Mouse (Mus musculus) CH12.LX (cell line): ENCODE data around the gene AI467606. TPM values are rescaled to one million over a fixed set of nuclear protein-coding genes. Genes with fewer than 3 reads are reported as not detected.
A peak's percentile ranks its signal among the peaks of the same experiment; 100 is the strongest.

ENCODE experiments used
- DNase-seq: peaks from one replicate; pipeline ENCODE4 v3.0.0-alpha.2; 2013; ENCODE audit errors: extremely low read depth
- H3K27ac ChIP-seq: 2 replicates; pipeline ENCODE4 v1.5.1; 2012; ENCODE audit warnings: low read depth, mild to moderate bottlenecking, control low read depth, moderate library complexity; ENCODE audit not compliant: insufficient read depth
- H3K27me3 ChIP-seq: replicated peaks from 2 replicates; pipeline ENCODE3; 2012; ENCODE audit warnings: inconsistent platforms
- H3K36me3 ChIP-seq, 2 experiments: replicated peaks in 1 of 2; 2 replicates each; pipeline versions ENCODE3 to v1.6.1; 2012; ENCODE audit warnings: inconsistent platforms in 1 of 2, low read length in 1 of 2, mild to moderate bottlenecking in 1 of 2, mixed read lengths in 1 of 2, moderate library complexity in 1 of 2; ENCODE audit not compliant: control insufficient read depth in 1 of 2, insufficient read depth in 1 of 2
- H3K4me1 ChIP-seq, 2 experiments: 2 replicates each; pipeline ENCODE4 v1.6.1; 2012; ENCODE audit warnings: inconsistent platforms in 1 of 2, moderate library complexity in 1 of 2; ENCODE audit not compliant: insufficient read depth in 2 of 2, control insufficient read depth in 1 of 2
- H3K4me2 ChIP-seq: 2 replicates; pipeline ENCODE4 v1.6.1; 2012; ENCODE audit warnings: low read depth, mild to moderate bottlenecking, control low read depth; ENCODE audit not compliant: poor library complexity, insufficient read depth, severe bottlenecking
- H3K4me3 ChIP-seq, 3 experiments: fragments of 150-350 bp in 1 of 3; sonication (generic) in 1 of 3; replicated peaks in 1 of 3; 2 replicates each; pipeline versions ENCODE3 to v1.5.1; 2011 to 2012; ENCODE audit warnings: low read depth in 2 of 3, low read length in 2 of 3, mild to moderate bottlenecking in 2 of 3, moderate library complexity in 2 of 3, control low read depth in 1 of 3, improper control_type of control experiment in 1 of 3, inconsistent platforms in 1 of 3, mixed read lengths in 1 of 3; ENCODE audit not compliant: poor library complexity in 1 of 3
- H3K79me2 ChIP-seq: replicated peaks from 2 replicates; pipeline ENCODE4 v1.6.1; 2012; ENCODE audit warnings: mild to moderate bottlenecking, moderate library complexity; ENCODE audit not compliant: control insufficient read depth, poor library complexity, insufficient read depth, severe bottlenecking; ENCODE audit errors: extremely low read depth
- H3K9ac ChIP-seq: 2 replicates; pipeline ENCODE4 v1.6.1; 2012; ENCODE audit warnings: low read depth, mild to moderate bottlenecking, control low read depth, moderate library complexity; ENCODE audit not compliant: insufficient read depth
- H3K9me3 ChIP-seq: replicated peaks from 2 replicates; pipeline ENCODE3; 2012; ENCODE audit warnings: low read length, inconsistent platforms, mixed read lengths
- BHLHE40 ChIP-seq: IDR thresholded peaks from 2 replicates; pipeline ENCODE4 v1.6.1; 2011; ENCODE audit warnings: mild to moderate bottlenecking, low read depth, low read length, improper control_type of control experiment
- CHD1 ChIP-seq: IDR thresholded peaks from 2 replicates; pipeline ENCODE4 v1.6.1; 2012; ENCODE audit warnings: low read depth, low read length, improper control_type of control experiment, inconsistent platforms
- CHD2 ChIP-seq: IDR thresholded peaks from 2 replicates; pipeline ENCODE4 v1.6.1; 2011; ENCODE audit warnings: low read length, improper control_type of control experiment
- CTCF ChIP-seq, 2 experiments: IDR thresholded peaks in 1 of 2; conservative IDR thresholded peaks in 1 of 2; 2 replicates each; pipeline ENCODE4 v1.5.1; 2011 to 2012; ENCODE audit warnings: low read depth in 2 of 2, low read length in 2 of 2, improper control_type of control experiment in 1 of 2, inconsistent platforms in 1 of 2, mild to moderate bottlenecking in 1 of 2, moderate library complexity in 1 of 2
- E2F4 ChIP-seq: IDR thresholded peaks from 2 replicates; pipeline ENCODE4 v1.6.1; 2011; ENCODE audit warnings: low read depth, low read length, improper control_type of control experiment; ENCODE audit not compliant: insufficient replicate concordance
- ELF1 ChIP-seq: IDR thresholded peaks from 2 replicates; pipeline ENCODE4 v1.6.1; 2014; ENCODE audit warnings: low read depth, mild to moderate bottlenecking, inconsistent platforms, low read length, improper control_type of control experiment
- ETS1 ChIP-seq: conservative IDR thresholded peaks from 2 replicates; pipeline ENCODE4 v1.6.1; 2012; ENCODE audit warnings: low read depth, mild to moderate bottlenecking, inconsistent platforms, low read length, improper control_type of control experiment, moderate library complexity
- HCFC1 ChIP-seq: IDR thresholded peaks from 2 replicates; pipeline ENCODE4 v1.6.1; 2012; ENCODE audit warnings: low read depth, mild to moderate bottlenecking, inconsistent platforms, low read length, improper control_type of control experiment
- IRF4 ChIP-seq: IDR thresholded peaks from 2 replicates; pipeline ENCODE4 v1.6.1; 2014; ENCODE audit warnings: low read depth, mild to moderate bottlenecking, inconsistent platforms, low read length, improper control_type of control experiment
- JUN ChIP-seq: IDR thresholded peaks from 2 replicates; pipeline ENCODE4 v1.6.1; 2011; ENCODE audit warnings: low read depth, mild to moderate bottlenecking, low read length, improper control_type of control experiment, moderate library complexity; ENCODE audit not compliant: insufficient read depth
- JUND ChIP-seq: conservative IDR thresholded peaks from 2 replicates; pipeline ENCODE4 v1.6.1; 2011; ENCODE audit warnings: low read depth, low read length, improper control_type of control experiment
- KAT2A ChIP-seq: IDR thresholded peaks from 2 replicates; pipeline ENCODE4 v1.6.1; 2012; ENCODE audit warnings: low read length, improper control_type of control experiment, inconsistent platforms; ENCODE audit not compliant: insufficient replicate concordance
- MAFK ChIP-seq: IDR thresholded peaks from 2 replicates; pipeline ENCODE4 v1.6.1; 2011; ENCODE audit warnings: low read length, improper control_type of control experiment; ENCODE audit not compliant: insufficient replicate concordance
- MAX ChIP-seq: IDR thresholded peaks from 2 replicates; pipeline ENCODE4 v1.6.1; 2011; ENCODE audit warnings: low read length, improper control_type of control experiment
- MAZ ChIP-seq: IDR thresholded peaks from 2 replicates; pipeline ENCODE4 v1.6.1; 2012; ENCODE audit warnings: low read depth, mild to moderate bottlenecking, inconsistent platforms, low read length, improper control_type of control experiment, moderate library complexity
- MEF2A ChIP-seq: IDR thresholded peaks from 2 replicates; pipeline ENCODE4 v1.6.1; 2014; ENCODE audit warnings: low read depth, mild to moderate bottlenecking, inconsistent platforms, low read length, improper control_type of control experiment, borderline replicate concordance
- MXI1 ChIP-seq: IDR thresholded peaks from 2 replicates; pipeline ENCODE4 v1.6.1; 2011; ENCODE audit warnings: mild to moderate bottlenecking, low read depth, low read length, improper control_type of control experiment
- MYC ChIP-seq: IDR thresholded peaks from 2 replicates; pipeline ENCODE4 v1.6.1; 2011; ENCODE audit warnings: low read depth, mild to moderate bottlenecking, improper control_type of control experiment, low read length
- NELFE ChIP-seq: IDR thresholded peaks from 2 replicates; pipeline ENCODE4 v1.6.1; 2011; ENCODE audit warnings: low read depth, low read length, improper control_type of control experiment
- PAX5 ChIP-seq: IDR thresholded peaks from 2 replicates; pipeline ENCODE4 v1.6.1; 2012; ENCODE audit warnings: low read length, inconsistent platforms, mixed read lengths
- POLR2A ChIP-seq: IDR thresholded peaks from 2 replicates; pipeline ENCODE4 v1.6.1; 2011; ENCODE audit warnings: low read depth, mild to moderate bottlenecking, improper control_type of control experiment, low read length
- POLR2AphosphoS2 ChIP-seq: IDR thresholded peaks from 2 replicates; pipeline ENCODE4 v1.6.1; 2011; ENCODE audit warnings: low read depth, low read length, improper control_type of control experiment
- RAD21 ChIP-seq: IDR thresholded peaks from 2 replicates; pipeline ENCODE4 v1.6.1; 2011; ENCODE audit warnings: low read depth, mild to moderate bottlenecking, low read length, improper control_type of control experiment, moderate library complexity
- RCOR1 ChIP-seq: conservative IDR thresholded peaks from 2 replicates; pipeline ENCODE4 v1.6.1; 2012; ENCODE audit warnings: low read depth, mild to moderate bottlenecking, inconsistent platforms, low read length, improper control_type of control experiment
- SIN3A ChIP-seq: IDR thresholded peaks from 2 replicates; pipeline ENCODE4 v1.6.1; 2012; ENCODE audit warnings: low read length, improper control_type of control experiment, inconsistent platforms
- SMC3 ChIP-seq: IDR thresholded peaks from 2 replicates; pipeline ENCODE4 v1.6.1; 2011; ENCODE audit warnings: low read depth, low read length, improper control_type of control experiment
- TBP ChIP-seq: conservative IDR thresholded peaks from 2 replicates; pipeline ENCODE4 v1.6.1; 2011; ENCODE audit warnings: low read depth, low read length, improper control_type of control experiment
- TCF12 ChIP-seq: IDR thresholded peaks from 2 replicates; pipeline ENCODE4 v1.6.1; 2014; ENCODE audit warnings: low read depth, mild to moderate bottlenecking, inconsistent platforms, low read length, improper control_type of control experiment
- USF1 ChIP-seq: IDR thresholded peaks from 2 replicates; pipeline ENCODE4 v1.6.1; 2014; ENCODE audit warnings: low read depth, mild to moderate bottlenecking, inconsistent platforms, low read length, improper control_type of control experiment
- USF2 ChIP-seq: conservative IDR thresholded peaks from 2 replicates; pipeline ENCODE4 v1.6.1; 2011; ENCODE audit warnings: low read depth, low read length, improper control_type of control experiment
- ZMIZ1 ChIP-seq: IDR thresholded peaks from 2 replicates; pipeline ENCODE4 v1.6.1; 2012; ENCODE audit warnings: low read depth, mild to moderate bottlenecking, inconsistent platforms, low read length, improper control_type of control experiment
- ZNF384 ChIP-seq: IDR thresholded peaks from 2 replicates; pipeline ENCODE4 v1.6.1; 2012; ENCODE audit warnings: low read depth, low read length, improper control_type of control experiment, inconsistent platforms
- dilution Hi-C: fragments of 300-500 bp; cut with MboI; formaldehyde crosslinking; loops from 2 replicates; pipeline ENCODE4 v1.14.3; 2020; ENCODE audit warnings: low sequenced_read_pairs; ENCODE audit not compliant: extremely low pct_unique_long_range_greater_than_20kb, extremely low pct_ligation_motif_present
- in situ Hi-C: fragments of 300-500 bp; cut with MboI; formaldehyde crosslinking; loops from 3 replicates; pipeline ENCODE4 v1.14.3; 2019; ENCODE audit warnings: low sequenced_read_pairs, low pct_ligation_motif_present, low pct_unique_long_range_greater_than_20kb, mixed read lengths
- polyA plus RNA-seq: library from polyadenylated mRNA; unstranded; fragments of >175 nt; gene quantifications from 2 replicates; pipeline ENCODE4 v1.2.1, GENCODE M21; 2012; ENCODE audit warnings: low read depth; ENCODE audit not compliant: insufficient read length
- total RNA-seq, 2 experiments: library from RNA; depleted of rRNA; stranded (reverse); fragments of 300-350 nt in 1 of 2; fragments of >200 nt in 1 of 2; gene quantifications; 2 replicates each; pipeline ENCODE4 v1.2.3; 2012 to 2014

AI467606 gene
- total and polyA plus RNA-seq, 3 experiments: 15.7 to 26.4 (median 20.5) TPM

DNA sequence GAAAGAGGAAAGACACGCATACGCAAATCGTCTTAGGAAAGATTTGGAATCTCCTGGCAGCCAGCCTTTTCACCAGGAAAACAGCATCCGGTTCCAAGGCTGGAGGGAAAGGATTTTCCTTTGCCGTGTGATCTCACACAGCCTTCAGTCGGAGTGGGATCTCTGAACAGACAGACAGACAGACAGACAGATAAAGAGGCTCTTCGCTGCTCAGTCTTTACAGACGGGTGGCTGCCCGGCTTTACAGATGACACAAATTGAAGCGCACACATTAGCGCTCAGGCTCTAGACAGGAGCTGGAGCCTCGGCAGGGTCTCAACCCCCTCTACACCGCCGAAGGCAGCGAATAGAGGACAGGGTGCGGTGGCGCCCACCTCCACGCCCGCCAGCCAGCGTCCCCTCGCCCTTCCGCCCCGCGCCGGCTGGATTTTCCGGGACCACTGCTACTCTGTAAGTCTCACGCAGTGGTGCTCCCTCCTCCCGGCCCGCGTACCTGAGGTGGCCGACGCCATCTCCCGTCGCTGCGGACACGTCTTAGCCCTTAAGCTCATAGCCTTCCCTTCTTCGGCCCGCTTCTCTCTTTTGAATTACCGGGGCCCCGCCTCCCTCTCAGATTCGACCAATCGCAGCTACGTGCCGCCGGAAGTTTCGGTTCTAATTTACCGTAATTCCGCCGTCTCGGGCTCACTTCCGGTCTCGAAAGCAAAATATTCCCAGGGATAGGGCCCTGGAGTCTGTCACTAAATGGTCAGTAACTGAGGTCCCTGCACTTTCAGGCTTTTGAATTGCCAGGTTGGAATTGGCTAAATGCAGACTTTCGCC, 49.1 kb upstream of the AI467606 start, which contains the start of gene Kif22:
Kif22 (minus strand) TSS at position 621 of the 822 bp plus-strand sequence.
- H3K27ac ChIP-seq: peak within 1 kb of the TSS; percentile 41; the same call in 1 of the 2 replicates
- peak; percentile 89 for DNase-seq
- in situ Hi-C loops: no loop called here
- peak within 1 kb of the TSS; percentile 91 for H3K4me2 ChIP-seq
- H3K9ac ChIP-seq: peak within 1 kb of the TSS; percentile 92
- TF ChIP-seq MAZ (peak; percentile 57; the same call in 1 of the 2 replicates), RCOR1 (no peak), JUND (no peak), BHLHE40 (no peak), TBP (peak; percentile 85), MYC (peak; percentile 54; the same call in 1 of the 2 replicates), MXI1 (peak; percentile 94; the same call in 1 of the 2 replicates), KAT2A (peak; percentile 82; the same call in 1 of the 2 replicates), ZNF384 (no peak), JUN (no peak), SIN3A (peak; percentile 96), RAD21 (no peak), E2F4 (peak; percentile 96), USF2 (no peak), USF1 (no peak), ZMIZ1 (peak; percentile 78), CHD2 (peak; percentile 89), HCFC1 (peak; percentile 83), ETS1 (0 out of 2 replicates have a peak, but pooled peaks have one; percentile 9), MAX (0 out of 2 replicates have a peak, but pooled peaks have one; percentile 44), POLR2A (peak; percentile 89), TCF12 (peak; percentile 71; the same call in 1 of the 2 replicates), MEF2A (peak; percentile 63; the same call in 1 of the 2 replicates), CHD1 (peak; percentile 66; the same call in 1 of the 2 replicates), ELF1 (peak; percentile 89), MAFK (no peak), NELFE (peak; percentile 88), PAX5 (no peak), SMC3 (no peak), IRF4 (peak; percentile 76), CTCF (conservative IDR thresholded peaks at IDR 0.05 in 1 of 2, IDR thresholded peaks at IDR 0.05 in 1 of 2; ENCODE audit: low read depth in 2 of 2, low read length in 2 of 2) (no peak), POLR2AphosphoS2 (peak; percentile 80)
- peak within 1 kb of the TSS; percentile 90 to 99 (median 95) for H3K4me3 ChIP-seq
- peaks cover 37% of the 10 kb centered on the region for H3K79me2 ChIP-seq
- H3K36me3 ChIP-seq: peaks cover 0 to 42% of the 10 kb centered on the region in 2 experiments
- no peaks in the 10 kb centered on the region for H3K27me3 ChIP-seq
- peaks cover 3 to 22% of the 10 kb centered on the region in 2 experiments; a peak in 3 of 4 replicates for H3K4me1 ChIP-seq
- no peaks in the 10 kb centered on the region for H3K9me3 ChIP-seq
- dilution Hi-C loops: no loop called here
